Mouse (Mus musculus) G1E (cell line): Measurements from ENCODE around the gene Sgcb.

Experiments
- CTCF ChIP-seq: IDR thresholded peaks from 2 replicates; pipeline ENCODE4 v1.5.1; 2012; ENCODE audit warnings: low read depth, low read length, inconsistent platforms, mixed read lengths
- GATA1 ChIP-seq: IDR thresholded peaks from 2 replicates; pipeline ENCODE4 v1.6.1; 2012; ENCODE audit warnings: borderline replicate concordance, low read length, inconsistent platforms, mixed read lengths

GRCm38 (mm10) chr5:73632291-73632690 lies 15.3 kb downstream of the Sgcb start, which contains the start of gene Lrrc66:
- TF ChIP-seq CTCF (no peak), GATA1 (no peak)
